Mouse (Mus musculus) forebrain, embryonic 11.5 days (tissue): ENCODE results near the gene Fzd10. TPM values are rescaled to one million over a fixed set of nuclear protein-coding genes. Genes with fewer than 3 reads are reported as not detected.

Experiments
- ATAC-seq: fragments of 200-750 bp; cut with Nextera tagmentation; replicated peaks from 2 replicates; pipeline ENCODE4 v1.8.0; 2017; ENCODE audit warnings: moderate TSS enrichment; ENCODE audit not compliant: low FRiP score
- DNase-seq: peaks from one replicate; pipeline ENCODE4 v3.0.0-alpha.2; 2017; ENCODE audit warnings: low spot score
- H3K27ac ChIP-seq: fragments of 300-500 bp; sonication (generic); 2 replicates; pipeline ENCODE4 v1.5.1; 2014; ENCODE audit warnings: low read depth, low read length
- H3K27me3 ChIP-seq: fragments of 300-500 bp; sonication (generic); 2 replicates; pipeline ENCODE4 v1.6.1; 2014; ENCODE audit warnings: mild to moderate bottlenecking, low read length, mixed read lengths; ENCODE audit not compliant: control insufficient read depth, insufficient read depth
- H3K36me3 ChIP-seq: fragments of 300-500 bp; sonication (generic); 2 replicates; pipeline ENCODE4 v1.6.1; 2014; ENCODE audit warnings: mild to moderate bottlenecking, low read length, moderate library complexity, mixed read lengths; ENCODE audit not compliant: control insufficient read depth, insufficient read depth
- H3K4me1 ChIP-seq: fragments of 300-500 bp; sonication (generic); replicated peaks from 2 replicates; pipeline ENCODE4 v1.6.1; 2014; ENCODE audit warnings: low read length, mixed read lengths; ENCODE audit not compliant: control insufficient read depth, insufficient read depth
- H3K4me2 ChIP-seq: fragments of 300-500 bp; sonication (generic); 2 replicates; pipeline ENCODE4 v1.6.1; 2014; ENCODE audit warnings: low read depth, mild to moderate bottlenecking, low read length, moderate library complexity, mixed read lengths; ENCODE audit not compliant: severe bottlenecking
- H3K4me3 ChIP-seq: fragments of 300-500 bp; sonication (generic); 2 replicates; pipeline ENCODE4 v1.5.1; 2014; ENCODE audit warnings: low read depth, low read length
- H3K9ac ChIP-seq: fragments of 300-500 bp; sonication (generic); 2 replicates; pipeline ENCODE4 v1.6.1; 2014; ENCODE audit warnings: low read length
- H3K9me3 ChIP-seq: fragments of 300-500 bp; sonication (generic); 2 replicates; pipeline ENCODE4 v1.6.1; 2016; ENCODE audit warnings: low read length, mixed read lengths; ENCODE audit not compliant: control insufficient read depth
- WGBS: fragments of 180-500 bp; shearing (Covaris S2); extraction: QIAGEN DNeasy Blood & Tissue Kit; methylation state at CpG from one replicate; pipeline ENCODE4 v1.1.7; 2014; 5-methylcytosine and 5-hydroxymethylcytosine counted together
- polyA plus RNA-seq: library from polyadenylated mRNA; unstranded; fragments of >200 nt; fragmentation: Nextera tagmentation; extraction: Ambion mirVana; gene quantifications from 2 replicates; pipeline ENCODE4 v1.2.1, GENCODE M21; 2014

The Fzd10 gene
- polyA plus RNA-seq, 1 experiment from 2014 or later: 6.1 TPM

DNA sequence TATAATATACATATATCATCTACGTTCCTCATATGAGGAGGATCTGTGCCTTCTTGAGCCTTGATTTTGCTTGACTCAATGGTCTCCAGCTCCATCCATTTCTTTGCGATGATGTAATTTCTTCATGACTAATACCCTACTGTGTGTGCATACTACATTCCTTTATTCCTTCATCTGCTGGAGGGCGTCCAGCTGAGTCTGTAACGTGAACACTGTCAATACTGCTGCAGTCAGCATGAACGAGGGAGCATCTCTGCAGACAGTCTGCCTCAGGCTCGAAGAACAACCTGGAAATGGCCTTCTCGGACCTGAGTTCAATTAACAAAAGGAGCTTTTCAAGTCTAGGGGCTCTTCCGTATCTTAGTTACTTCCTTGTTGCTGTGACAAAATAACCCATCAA, 28.9 kb upstream of the Fzd10 start:
- DNase-seq (no peak), ATAC-seq (no peak)
- peaks cover 4% of the 10 kb centered on the region for H3K27me3 ChIP-seq
- 74% methylated on average over 8 of the region's 8 CpGs for WGBS
- H3K4me1 ChIP-seq: peaks cover 2% of the 10 kb centered on the region; the same call in 1 of the 2 replicates
- no peak overlapping the region for H3K27ac ChIP-seq
- no peak overlapping the region for H3K9ac ChIP-seq
- no peaks in the 10 kb centered on the region for H3K36me3 ChIP-seq
- no peak overlapping the region for H3K4me2 ChIP-seq
- no peaks in the 10 kb centered on the region for H3K9me3 ChIP-seq
- no peak overlapping the region for H3K4me3 ChIP-seq

DNA sequence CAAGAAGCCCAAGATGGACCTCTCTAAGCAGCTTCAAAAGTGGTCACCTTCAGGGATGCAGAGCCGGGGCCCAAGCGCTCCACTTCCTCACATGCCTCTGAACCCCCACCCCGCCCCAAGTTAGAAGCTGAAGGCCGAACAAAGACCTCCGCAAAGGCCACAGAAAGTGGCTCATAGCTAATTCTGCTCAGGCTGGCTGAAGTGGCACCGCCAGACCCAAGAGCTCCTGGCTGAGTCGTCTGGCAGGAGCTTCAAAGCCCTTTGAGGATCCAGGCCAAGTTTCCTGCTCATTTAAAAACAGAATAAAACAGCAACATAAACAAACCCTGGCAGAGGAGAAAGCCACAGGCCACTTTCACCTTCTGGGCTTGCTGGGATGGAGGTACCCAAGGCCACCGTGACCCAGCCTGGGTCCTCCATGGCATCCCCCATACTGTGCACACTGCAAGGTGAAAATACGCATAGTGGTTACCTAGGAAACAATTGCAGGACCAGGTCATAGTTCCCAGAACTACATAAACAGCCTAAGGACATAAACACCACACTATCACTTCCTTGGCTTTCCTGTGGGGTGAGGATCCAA, 24.6 kb upstream of the Fzd10 start:
- Histone ChIP-seq H3K9me3 (no peaks in the 10 kb centered on the region), H3K9ac (no peak overlapping the region), H3K36me3 (no peaks in the 10 kb centered on the region), H3K4me1 (peaks cover 2% of the 10 kb centered on the region; the same call in 1 of the 2 replicates), H3K27ac (no peak overlapping the region), H3K4me2 (no peak overlapping the region), H3K27me3 (peaks cover 6% of the 10 kb centered on the region; the same call in 1 of the 2 replicates), H3K4me3 (no peak overlapping the region)
- DNase-seq (no peak), ATAC-seq (no peak)
- WGBS: 76% methylated on average over 9 of the region's 9 CpGs

DNA sequence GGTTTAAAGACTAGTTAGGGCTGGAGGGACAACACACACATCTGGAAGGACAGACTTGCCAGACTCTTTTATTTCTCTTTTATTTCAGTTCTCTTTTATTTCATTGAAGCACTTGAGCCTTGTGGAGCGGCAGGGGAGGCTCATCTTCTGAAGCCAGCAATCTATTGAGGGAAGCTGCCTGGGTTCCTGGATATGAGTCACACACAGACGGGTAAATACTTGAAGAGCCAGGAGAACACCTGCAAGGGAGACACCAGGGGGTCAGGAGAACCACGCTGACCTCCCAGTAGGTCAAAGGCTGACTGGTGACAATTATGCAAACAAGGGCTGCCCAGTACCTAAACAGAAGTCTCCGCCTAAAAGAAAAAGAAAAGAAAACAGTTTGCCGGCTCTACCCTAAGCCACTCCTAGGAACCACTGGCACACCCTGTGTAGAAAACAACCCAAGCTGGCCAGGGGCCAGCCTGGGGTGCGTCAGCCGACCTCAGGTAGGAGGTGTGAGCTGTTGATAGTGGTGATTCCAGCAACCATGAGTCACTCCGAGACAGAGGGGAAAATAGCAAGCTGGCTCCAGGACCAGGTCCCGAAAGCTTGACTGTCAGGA, 21.5 kb upstream of the Fzd10 start:
- H3K36me3 ChIP-seq: no peaks in the 10 kb centered on the region
- 30% methylated on average over 9 of the region's 9 CpGs for WGBS
- H3K4me1 ChIP-seq: peaks cover 2% of the 10 kb centered on the region; the same call in 1 of the 2 replicates
- H3K27me3 ChIP-seq: peaks cover 9% of the 10 kb centered on the region; the same call in 1 of the 2 replicates
- H3K27ac ChIP-seq: no peak overlapping the region
- H3K4me2 ChIP-seq: no peak overlapping the region
- no peaks in the 10 kb centered on the region for H3K9me3 ChIP-seq
- no peak for DNase-seq
- ATAC-seq: no peak
- no peak overlapping the region for H3K9ac ChIP-seq
- H3K4me3 ChIP-seq: no peak overlapping the region

DNA sequence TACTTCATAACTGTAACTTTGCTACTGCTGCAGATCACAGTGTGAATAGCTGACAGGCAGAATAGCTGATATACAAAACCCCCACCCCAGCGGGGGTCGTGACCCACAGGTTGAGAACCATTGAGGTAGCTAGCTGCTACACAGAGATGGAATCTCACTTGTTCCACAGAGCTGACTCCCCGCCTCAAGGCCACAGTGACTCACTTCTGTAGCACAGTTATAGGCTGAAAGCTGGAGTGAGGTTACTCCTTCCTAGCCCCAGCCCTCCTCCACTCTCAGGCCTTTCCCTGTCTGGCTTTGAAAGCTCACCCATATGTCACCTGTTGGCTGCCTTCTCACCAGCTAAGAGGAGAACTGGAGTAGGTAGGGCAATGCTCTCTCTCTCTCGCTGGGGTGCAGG, 19.7 kb upstream of the Fzd10 start:
- H3K27ac ChIP-seq: no peak overlapping the region
- H3K9me3 ChIP-seq: no peaks in the 10 kb centered on the region
- DNase-seq (no peak), ATAC-seq (no peak)
- peaks cover 2% of the 10 kb centered on the region; the same call in 1 of the 2 replicates for H3K4me1 ChIP-seq
- WGBS: 71% methylated on average over 4 of the region's 4 CpGs
- no peak overlapping the region for H3K9ac ChIP-seq
- no peak overlapping the region for H3K4me3 ChIP-seq
- no peaks in the 10 kb centered on the region for H3K36me3 ChIP-seq
- no peak overlapping the region for H3K4me2 ChIP-seq
- H3K27me3 ChIP-seq: peaks cover 9% of the 10 kb centered on the region; the same call in 1 of the 2 replicates

DNA sequence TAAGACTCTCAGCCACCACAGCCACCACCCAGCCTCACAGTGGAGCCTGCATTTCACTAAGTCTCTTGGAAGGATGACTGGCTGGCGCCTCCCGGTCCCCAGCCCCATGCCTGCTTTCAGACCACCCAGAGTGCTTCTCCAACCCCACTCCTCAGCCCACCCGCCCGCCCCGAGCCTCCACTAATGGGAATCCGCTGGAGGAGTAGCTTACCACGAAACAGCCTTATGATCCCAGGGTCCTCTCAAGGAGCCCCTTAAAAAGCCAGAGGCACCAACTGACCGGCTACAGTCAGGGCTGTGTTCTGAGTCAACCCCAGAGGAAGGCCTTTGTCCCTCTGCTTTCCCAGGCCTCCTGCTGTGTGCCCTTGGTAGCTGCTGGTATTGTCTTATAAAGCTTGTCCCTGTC, 19.1 kb upstream of the Fzd10 start:
- Histone ChIP-seq H3K4me2 (no peak overlapping the region), H3K9me3 (no peaks in the 10 kb centered on the region), H3K27ac (no peak overlapping the region), H3K27me3 (peaks cover 9% of the 10 kb centered on the region; the same call in 1 of the 2 replicates), H3K36me3 (no peaks in the 10 kb centered on the region), H3K4me3 (no peak overlapping the region), H3K4me1 (peaks cover 2% of the 10 kb centered on the region; the same call in 1 of the 2 replicates), H3K9ac (no peak overlapping the region)
- DNase-seq: no peak
- ATAC-seq: no peak
- 15% methylated on average over 8 of the region's 8 CpGs for WGBS

GRCm38 (mm10) chr5:128589231-128589630, 11.4 kb upstream of the Fzd10 start:
- H3K27ac ChIP-seq: no peak overlapping the region
- 62% methylated on average over 1 of the region's 1 CpGs for WGBS
- no peak for DNase-seq
- H3K4me1 ChIP-seq: no peaks in the 10 kb centered on the region
- no peak overlapping the region for H3K9ac ChIP-seq
- peaks cover 37% of the 10 kb centered on the region for H3K27me3 ChIP-seq
- H3K4me2 ChIP-seq: no peak overlapping the region
- H3K4me3 ChIP-seq: no peak overlapping the region
- ATAC-seq: no peak
- H3K36me3 ChIP-seq: no peaks in the 10 kb centered on the region
- H3K9me3 ChIP-seq: no peaks in the 10 kb centered on the region; the same call in 1 of the 2 replicates

- peaks cover 75% of the 10 kb centered on the region for H3K27me3 ChIP-seq
- H3K9me3 ChIP-seq: no peaks in the 10 kb centered on the region; the same call in 1 of the 2 replicates
- H3K9ac ChIP-seq: no peak overlapping the region
- no peaks in the 10 kb centered on the region for H3K36me3 ChIP-seq
- 81% methylated on average over 13 of the region's 13 CpGs for WGBS
- H3K4me1 ChIP-seq: peaks cover 10% of the 10 kb centered on the region
- no peak overlapping the region for H3K4me2 ChIP-seq
- DNase-seq: no peak
- no peak for ATAC-seq
- H3K4me3 ChIP-seq: no peak overlapping the region
- no peak overlapping the region for H3K27ac ChIP-seq
Measured at GRCm38 (mm10) chr5:128593446-128593845, 7.2 kb upstream of the Fzd10 start.

GRCm38 (mm10) chr5:128596813-128597212, 3.8 kb upstream of the Fzd10 start:
- H3K4me2 ChIP-seq: peak overlapping the region; percentile 47
- peak overlapping the region; percentile 14; the same call in 1 of the 2 replicates for H3K4me3 ChIP-seq
- H3K4me1 ChIP-seq: peaks cover 29% of the 10 kb centered on the region
- DNase-seq (peak; percentile 84), ATAC-seq (peak; percentile 28)
- WGBS: under 1% methylated on average over 20 of the region's 20 CpGs
- H3K36me3 ChIP-seq: no peaks in the 10 kb centered on the region
- peaks cover 90% of the 10 kb centered on the region for H3K27me3 ChIP-seq
- no peak overlapping the region for H3K27ac ChIP-seq
- H3K9ac ChIP-seq: no peak overlapping the region
- H3K9me3 ChIP-seq: no peaks in the 10 kb centered on the region

DNA sequence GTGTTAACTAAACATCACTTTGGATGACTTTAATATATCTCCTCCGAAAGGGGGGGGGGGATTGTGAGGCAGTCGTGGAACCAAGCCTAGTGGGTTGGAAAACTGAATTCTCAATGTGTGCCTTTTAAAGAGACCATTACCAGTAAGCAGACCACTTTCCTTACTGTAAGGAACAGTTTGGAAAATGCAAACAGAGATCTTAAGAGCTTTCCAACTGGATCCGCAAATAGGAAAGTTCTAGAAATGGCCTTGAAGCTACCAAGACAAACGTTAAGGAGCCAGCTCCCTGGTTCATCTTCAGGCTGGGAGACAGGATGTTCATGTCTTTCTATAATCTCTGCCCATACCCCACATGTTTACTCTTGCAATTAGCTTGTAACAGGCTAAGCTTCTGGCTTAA, 3.3 kb upstream of the Fzd10 start:
- Histone ChIP-seq H3K9me3 (no peaks in the 10 kb centered on the region), H3K4me3 (no peak overlapping the region), H3K36me3 (no peaks in the 10 kb centered on the region), H3K9ac (no peak overlapping the region), H3K4me1 (peaks cover 29% of the 10 kb centered on the region), H3K4me2 (no peak overlapping the region), H3K27ac (no peak overlapping the region), H3K27me3 (peaks cover 90% of the 10 kb centered on the region)
- no peak for DNase-seq
- whole genome bisulfite sequencing: 3% methylated on average over 4 of the region's 4 CpGs
- no peak for ATAC-seq
